Mouse (Mus musculus) T-cell, adult 2 months (primary cell): ENCODE data around the gene Ttc26.

ENCODE experiments used
- DNase-seq: peaks from one replicate; pipeline ENCODE4 v3.0.0; 2022; ENCODE audit warnings: low spot score

The Ttc26 gene

GRCm38 (mm10) chr6:38381129-38381771 lies at the start of gene Ttc26:
Gene Ttc26 (plus strand): TSS chr6:38381469.
- peak; percentile 85 for DNase-seq

- DNase-seq: no peak
Measured at GRCm38 (mm10) chr6:38335264-38335663, 46.0 kb upstream of the Ttc26 start.

- no peak for DNase-seq
Measured at GRCm38 (mm10) chr6:38337166-38337705, 44.0 kb upstream of the Ttc26 start.

- no peak for DNase-seq
Measured at GRCm38 (mm10) chr6:38337951-38338350, 43.3 kb upstream of the Ttc26 start.

- DNase-seq: no peak
Measured at GRCm38 (mm10) chr6:38339078-38339477, 42.2 kb upstream of the Ttc26 start.

- DNase-seq: peak; percentile 47
Measured at GRCm38 (mm10) chr6:38341751-38342665, 39.3 kb upstream of the Ttc26 start.

GRCm38 (mm10) chr6:38342666-38342992 lies 38.6 kb upstream of the Ttc26 start:
- DNase-seq: no peak

- no peak for DNase-seq
Measured at GRCm38 (mm10) chr6:38343581-38343980, 37.7 kb upstream of the Ttc26 start.

GRCm38 (mm10) chr6:38344006-38344670 lies 37.1 kb upstream of the Ttc26 start:
- no peak for DNase-seq

- peak; percentile 89 for DNase-seq
Measured at GRCm38 (mm10) chr6:38345796-38346195, 35.5 kb upstream of the Ttc26 start.

- no peak for DNase-seq
Measured at GRCm38 (mm10) chr6:38347875-38348274, 33.4 kb upstream of the Ttc26 start.

GRCm38 (mm10) chr6:38348811-38349453 lies 32.3 kb upstream of the Ttc26 start:
- DNase-seq: no peak

- DNase-seq: no peak
Measured at GRCm38 (mm10) chr6:38349806-38350205, 31.5 kb upstream of the Ttc26 start.

- no peak for DNase-seq
Measured at GRCm38 (mm10) chr6:38351930-38352329, 29.3 kb upstream of the Ttc26 start.

GRCm38 (mm10) chr6:38352451-38352850 lies 28.8 kb upstream of the Ttc26 start:
- DNase-seq: peak; percentile 64

GRCm38 (mm10) chr6:38353181-38353580 lies 28.1 kb upstream of the Ttc26 start:
- DNase-seq: no peak

GRCm38 (mm10) chr6:38353811-38354722 lies 27.2 kb upstream of the Ttc26 start, which contains the start of gene Zc3hav1:
Gene Zc3hav1 (minus strand): TSS chr6:38354603.
- DNase-seq: peak; percentile 97

GRCm38 (mm10) chr6:38354723-38355353 lies 26.4 kb upstream of the Ttc26 start:
- no peak for DNase-seq

GRCm38 (mm10) chr6:38355354-38355823 lies 25.9 kb upstream of the Ttc26 start:
- DNase-seq: no peak

GRCm38 (mm10) chr6:38355862-38356261 lies 25.4 kb upstream of the Ttc26 start:
- DNase-seq: no peak
